Mouse (Mus musculus) T-helper 1 cell (primary cell): ENCODE measurements around the gene Cmss1.

Experiments
- in situ Hi-C: fragments of 300-600 bp; cut with MboI, MseI; formaldehyde crosslinking; loops from one replicate; pipeline ENCODE4 v1.15.1; 2025; ENCODE audit warnings: high pct_unique_total_duplicates

Cmss1 gene

GRCm38 (mm10) chr16:57305463-57305862, 301.2 kb downstream of the Cmss1 start:
- in situ Hi-C loops: no loop called here

- in situ Hi-C loops: no loop called here
Measured at GRCm38 (mm10) chr16:57303716-57304115, 302.9 kb downstream of the Cmss1 start.

DNA sequence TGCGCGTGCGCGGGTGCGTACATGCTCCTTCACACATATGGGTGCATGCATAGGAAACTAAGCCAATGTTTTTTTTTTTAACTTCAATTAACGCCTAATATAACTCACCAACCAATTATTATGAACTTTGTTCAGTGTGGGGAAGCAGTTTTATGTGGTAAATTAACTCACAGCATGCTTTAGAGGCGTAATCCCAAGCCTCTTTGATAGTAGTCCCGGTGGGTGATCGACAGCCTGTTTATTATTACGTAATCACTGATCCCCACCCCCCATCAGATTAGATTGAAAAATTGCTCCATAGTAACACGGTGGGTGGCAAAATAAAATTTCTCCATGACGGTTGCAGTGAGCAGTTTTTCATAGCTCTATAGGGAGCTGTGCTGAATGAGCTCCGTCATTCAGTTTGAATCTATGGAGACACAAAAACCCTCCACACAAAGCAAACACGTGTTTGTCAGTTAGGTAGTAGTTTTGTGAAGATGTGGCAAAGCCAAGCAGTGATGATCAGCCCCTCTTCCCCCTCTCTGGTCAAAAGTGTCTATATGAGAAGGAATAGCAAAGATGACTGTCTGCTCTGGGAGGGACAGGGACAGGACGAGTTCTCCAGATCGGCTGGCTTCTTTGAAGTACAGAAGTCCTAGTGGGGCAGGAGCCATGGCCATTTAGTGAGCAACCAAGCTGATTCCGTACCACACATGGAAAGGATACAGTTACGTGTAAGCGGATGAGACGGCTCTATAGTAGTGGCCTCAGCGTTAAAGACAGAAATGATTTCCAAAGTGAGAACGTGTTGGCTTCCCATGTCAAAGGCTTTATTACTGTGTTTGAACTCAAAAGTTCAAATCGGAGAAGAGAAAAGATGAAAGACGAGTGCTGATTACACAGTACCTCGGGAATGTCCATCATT, 303.6 kb downstream of the Cmss1 start:
- in situ Hi-C loops: no loop called here

GRCm38 (mm10) chr16:57301512-57302115, 305.1 kb downstream of the Cmss1 start:
- in situ Hi-C loops: no loop called here

DNA sequence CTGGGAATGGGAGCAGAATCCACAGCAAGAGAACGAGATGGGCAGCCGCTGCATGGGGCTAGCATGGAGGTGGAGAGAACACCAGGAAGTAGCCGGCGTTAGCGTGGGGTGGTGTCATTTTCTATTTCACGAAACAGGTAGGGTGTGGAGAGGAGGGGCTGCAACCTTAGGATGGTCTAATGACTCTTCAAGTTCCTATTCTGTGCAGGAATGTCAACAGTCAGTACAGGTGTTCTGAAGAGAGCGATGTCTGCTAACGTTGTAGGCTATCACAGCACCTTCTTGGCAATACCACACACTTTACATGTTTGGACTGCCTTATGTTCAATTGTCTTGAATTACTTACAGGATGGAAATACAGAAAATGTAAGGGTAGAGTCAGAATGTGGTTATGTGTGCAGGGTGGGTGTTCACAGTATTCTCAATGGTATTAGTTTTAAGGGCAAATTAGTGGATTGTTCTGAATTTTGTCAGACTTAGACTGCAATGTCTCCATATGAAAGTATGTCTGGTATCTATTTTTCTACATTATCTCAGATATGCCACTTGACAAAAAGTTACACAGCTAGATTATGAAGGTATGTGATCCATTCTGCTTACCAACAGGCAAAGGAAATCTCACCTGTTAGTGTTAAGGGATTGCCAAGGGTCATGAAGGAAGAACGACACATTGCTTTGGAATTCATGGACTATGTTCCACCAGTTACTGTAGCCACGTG, 311.3 kb downstream of the Cmss1 start:
- in situ Hi-C loops: no loop called here

DNA sequence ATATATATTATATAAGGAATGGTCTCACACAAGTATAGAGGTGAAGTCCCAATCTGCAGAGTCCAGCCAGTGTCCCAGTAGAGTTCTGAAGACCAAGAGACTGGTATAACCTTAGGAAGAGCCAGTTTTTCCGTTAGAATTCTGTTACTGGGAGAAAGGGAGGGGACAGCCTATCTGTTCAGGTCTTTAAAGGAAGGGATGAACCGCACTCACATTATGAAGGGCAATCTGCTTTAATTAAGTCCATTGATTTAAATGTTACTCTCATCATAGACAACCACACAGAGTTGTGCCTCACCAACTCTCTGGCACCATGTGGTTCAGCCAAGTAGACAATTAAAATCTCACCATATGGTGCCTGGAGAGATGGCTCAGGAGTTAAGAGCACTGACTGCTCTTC, 313.9 kb downstream of the Cmss1 start, which contains the start of gene Tmem30c:
TSS of gene Tmem30c (minus strand) at position 101 of the 400 bp plus-strand sequence.
- in situ Hi-C loops: loop anchor here (5.0 kb wide), 1 partner anchor 105 kb away; no protein-coding TSS in a partner anchor

GRCm38 (mm10) chr16:57292296-57292695, 314.4 kb downstream of the Cmss1 start:
- in situ Hi-C loops: loop anchor here (5.0 kb wide), 1 partner anchor 105 kb away; no protein-coding TSS in a partner anchor

- in situ Hi-C loops: loop anchor here (5.0 kb wide), 1 partner anchor 106 kb away; no protein-coding TSS in a partner anchor
Measured at GRCm38 (mm10) chr16:57291696-57292095, 315.0 kb downstream of the Cmss1 start.

DNA sequence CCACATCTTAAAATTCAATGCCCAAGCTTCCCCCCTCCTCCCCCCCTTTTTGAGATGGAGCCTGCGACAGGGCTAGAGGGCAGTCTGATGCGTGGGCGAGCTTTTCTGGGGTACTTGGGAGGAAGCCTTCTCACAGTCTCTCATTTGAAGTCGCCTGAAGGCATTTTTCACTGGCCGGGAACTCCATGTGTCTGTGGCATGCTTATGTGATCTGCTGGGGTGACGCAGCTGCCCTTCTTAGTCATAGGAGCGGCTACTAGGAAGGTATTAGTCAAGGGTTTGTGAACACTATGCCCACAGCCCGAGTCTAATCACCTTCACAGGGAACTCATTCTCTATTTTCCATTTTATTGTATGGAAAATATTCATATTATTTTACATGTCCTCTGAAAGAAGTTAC, 325.2 kb downstream of the Cmss1 start:
- in situ Hi-C loops: no loop called here

- in situ Hi-C loops: no loop called here
Measured at GRCm38 (mm10) chr16:57280221-57281217, 326.1 kb downstream of the Cmss1 start.

GRCm38 (mm10) chr16:57278976-57279626, 327.6 kb downstream of the Cmss1 start:
- in situ Hi-C loops: no loop called here

GRCm38 (mm10) chr16:57269751-57270150, 336.9 kb downstream of the Cmss1 start:
- in situ Hi-C loops: no loop called here

- in situ Hi-C loops: no loop called here
Measured at GRCm38 (mm10) chr16:57268058-57268841, 338.4 kb downstream of the Cmss1 start.

GRCm38 (mm10) chr16:57267068-57267467, 339.6 kb downstream of the Cmss1 start:
- in situ Hi-C loops: no loop called here

DNA sequence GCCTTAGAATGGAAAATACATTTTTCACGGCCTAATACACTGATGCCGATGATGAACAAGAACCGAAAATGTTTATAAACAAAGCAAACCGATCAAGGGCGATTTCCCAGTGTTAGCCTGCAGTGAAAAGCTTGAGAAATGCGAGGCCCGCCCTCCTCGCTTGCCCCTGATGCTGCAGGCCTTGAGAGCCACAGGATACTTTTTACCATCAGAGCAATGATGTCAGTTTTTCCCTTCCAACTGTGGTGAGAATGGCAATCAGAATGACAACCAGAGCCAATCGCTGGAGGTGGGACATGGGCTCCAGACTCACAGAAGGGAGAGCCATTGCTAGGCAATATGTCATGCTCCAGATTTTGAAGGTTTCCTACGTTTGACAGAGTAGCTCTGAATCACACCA, 346.5 kb downstream of the Cmss1 start:
- in situ Hi-C loops: no loop called here

- in situ Hi-C loops: no loop called here
Measured at GRCm38 (mm10) chr16:57259356-57260083, 347.1 kb downstream of the Cmss1 start.
